Mouse (Mus musculus) megakaryocyte, adult 5-6 weeks (primary cell): ENCODE results near the gene Mvd. TPM values are rescaled to one million over a fixed set of nuclear protein-coding genes. Genes with fewer than 3 reads are reported as not detected.

Source experiments
- ATAC-seq: 2 replicates; pipeline ENCODE4 v1.8.0; 2016; ENCODE audit warnings: mild to moderate bottlenecking, inconsistent platforms; ENCODE audit not compliant: poor library complexity, severe bottlenecking
- total RNA-seq, 2 experiments: library from RNA; stranded (forward) in 1 of 2; stranded (reverse) in 1 of 2; fragments of 153-499, 151-499 nt in 1 of 2; fragments of 221-1000, 200-1000 nt in 1 of 2; gene quantifications; 2 replicates each; pipeline versions ENCODE4 v1.2.3 to v1.2.4; 2015 to 2017

The Mvd gene
- total RNA-seq, 2 experiments from 2014 or later, result 9.8 to 15.6 TPM

- peak; percentile 78 for ATAC-seq
Observed at GRCm38 (mm10) chr8:122430058-122430636, 13.1 kb downstream of the Mvd start.

GRCm38 (mm10) chr8:122428163-122428562 is 15.1 kb downstream of the Mvd start:
- no peak for ATAC-seq

- no peak for ATAC-seq
Observed at GRCm38 (mm10) chr8:122427607-122428006, 15.6 kb downstream of the Mvd start.

- ATAC-seq, result no peak
Observed at GRCm38 (mm10) chr8:122426145-122426544, 17.1 kb downstream of the Mvd start.

GRCm38 (mm10) chr8:122423659-122424058 is 19.6 kb downstream of the Mvd start:
- no peak for ATAC-seq

GRCm38 (mm10) chr8:122423217-122423616 is 20.0 kb downstream of the Mvd start:
- no peak for ATAC-seq

GRCm38 (mm10) chr8:122421376-122422070 is 21.7 kb downstream of the Mvd start, which contains the start of gene Il17c:
Gene Il17c (plus strand): TSS chr8:122422020.
- ATAC-seq, result no peak

GRCm38 (mm10) chr8:122419881-122420555 is 23.2 kb downstream of the Mvd start:
- ATAC-seq, result no peak

- 0 out of 2 replicates have a peak, but pooled peaks have one; percentile 36 for ATAC-seq
Observed at GRCm38 (mm10) chr8:122415554-122415953, 27.7 kb downstream of the Mvd start.

GRCm38 (mm10) chr8:122414311-122414710 is 28.9 kb downstream of the Mvd start:
- no peak for ATAC-seq

- no peak for ATAC-seq
Observed at GRCm38 (mm10) chr8:122407678-122408077, 35.5 kb downstream of the Mvd start.

GRCm38 (mm10) chr8:122405146-122405805 is 37.9 kb downstream of the Mvd start:
- ATAC-seq, result no peak

- ATAC-seq, result no peak
Observed at GRCm38 (mm10) chr8:122398186-122398585, 45.0 kb downstream of the Mvd start.

GRCm38 (mm10) chr8:122395291-122395690 is 47.9 kb downstream of the Mvd start:
- no peak for ATAC-seq

- no peak for ATAC-seq
Observed at GRCm38 (mm10) chr8:122393717-122394116, 49.5 kb downstream of the Mvd start.

- ATAC-seq, result no peak
Observed at GRCm38 (mm10) chr8:122390758-122391157, 52.5 kb downstream of the Mvd start.

- no peak for ATAC-seq
Observed at GRCm38 (mm10) chr8:122389357-122389756, 53.9 kb downstream of the Mvd start.
